Mouse (Mus musculus) kidney, adult 2 months (tissue): ENCODE data around the gene Flcn. TPM values are rescaled to one million over a fixed set of nuclear protein-coding genes. Genes with fewer than 3 reads are reported as not detected.

ENCODE experiments used
- DNase-seq: peaks from one replicate; pipeline ENCODE4 v3.0.0; 2021
- H3K27ac ChIP-seq: fragments of 200-500 bp; 2 replicates; pipeline ENCODE4 v1.5.1; 2012; ENCODE audit warnings: low read depth, low read length, control low read depth, inconsistent platforms; ENCODE audit not compliant: insufficient read depth
- H3K27me3 ChIP-seq: fragments of 200-500 bp; replicated peaks from 2 replicates; pipeline ENCODE4 v1.6.1; 2012; ENCODE audit warnings: mild to moderate bottlenecking, moderate library complexity, low read length, inconsistent platforms; ENCODE audit not compliant: control insufficient read depth, insufficient read depth
- H3K36me3 ChIP-seq: fragments of 200-500 bp; 2 replicates; pipeline ENCODE4 v1.6.1; 2012; ENCODE audit warnings: mild to moderate bottlenecking, moderate library complexity, low read length, inconsistent platforms; ENCODE audit not compliant: control insufficient read depth, insufficient read depth
- H3K4me1 ChIP-seq: fragments of 200-500 bp; 2 replicates; pipeline ENCODE4 v1.6.1; 2011; ENCODE audit warnings: low read length; ENCODE audit not compliant: control insufficient read depth, insufficient read depth
- H3K4me3 ChIP-seq: fragments of 200-500 bp; 2 replicates; pipeline ENCODE4 v1.5.1; 2011; ENCODE audit warnings: mild to moderate bottlenecking, low read depth, low read length, control low read depth; ENCODE audit not compliant: insufficient read depth
- CTCF ChIP-seq: fragments of 200-500 bp; conservative IDR thresholded peaks from 2 replicates; pipeline ENCODE4 v1.5.1; 2011; ENCODE audit warnings: low read depth, mild to moderate bottlenecking, control low read depth, low read length, moderate library complexity, mixed read lengths; ENCODE audit not compliant: insufficient read depth, insufficient read length
- POLR2A ChIP-seq: fragments of 200-500 bp; IDR thresholded peaks from one replicate; pipeline ENCODE4 v1.6.1; 2011; ENCODE audit warnings: low read depth, low read length, control low read depth
- WGBS: fragments of 180-500 bp; shearing (Covaris S2); methylation state at CpG from one replicate; pipeline ENCODE4 v1.1.7; 2018; 5-methylcytosine and 5-hydroxymethylcytosine counted together
- polyA plus RNA-seq: library from polyadenylated mRNA; depleted of rRNA; stranded (reverse); fragments of >200 nt; gene quantifications from 2 replicates; pipeline ENCODE4 v1.2.3, GENCODE M21; 2012

Gene Flcn
- polyA plus RNA-seq, 1 experiment = 45.6 TPM

DNA sequence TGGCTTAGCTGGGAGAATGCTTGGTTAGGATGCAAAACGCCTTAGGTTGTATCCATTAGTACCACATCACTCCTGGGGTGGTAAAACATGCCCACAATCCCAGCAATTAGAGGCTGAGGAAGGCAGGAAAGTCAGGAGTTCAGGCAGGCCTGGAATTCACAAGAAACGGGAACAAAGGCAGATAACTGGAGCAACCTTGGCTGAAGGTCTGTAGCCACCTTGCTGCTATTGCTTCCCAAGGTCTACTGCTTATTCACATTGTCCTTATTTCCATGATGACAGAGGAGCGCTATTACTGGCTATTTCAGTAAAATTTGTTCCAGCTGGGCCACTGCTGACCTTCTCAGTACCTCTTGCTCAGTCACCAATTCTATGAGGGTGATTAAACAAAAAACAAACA is 3.5 kb upstream of the Flcn start:
- no peak overlapping the region for H3K4me3 ChIP-seq
- no peaks in the 10 kb centered on the region; the same call in 1 of the 2 replicates for H3K36me3 ChIP-seq
- H3K4me1 ChIP-seq = peaks cover 6% of the 10 kb centered on the region; the same call in 1 of the 2 replicates
- H3K27me3 ChIP-seq = no peaks in the 10 kb centered on the region
- no peak for DNase-seq
- no peak overlapping the region for H3K27ac ChIP-seq
- TF ChIP-seq CTCF (no peak), POLR2A (no peak)
- 73% methylated on average over 3 of the region's 3 CpGs for WGBS

DNA sequence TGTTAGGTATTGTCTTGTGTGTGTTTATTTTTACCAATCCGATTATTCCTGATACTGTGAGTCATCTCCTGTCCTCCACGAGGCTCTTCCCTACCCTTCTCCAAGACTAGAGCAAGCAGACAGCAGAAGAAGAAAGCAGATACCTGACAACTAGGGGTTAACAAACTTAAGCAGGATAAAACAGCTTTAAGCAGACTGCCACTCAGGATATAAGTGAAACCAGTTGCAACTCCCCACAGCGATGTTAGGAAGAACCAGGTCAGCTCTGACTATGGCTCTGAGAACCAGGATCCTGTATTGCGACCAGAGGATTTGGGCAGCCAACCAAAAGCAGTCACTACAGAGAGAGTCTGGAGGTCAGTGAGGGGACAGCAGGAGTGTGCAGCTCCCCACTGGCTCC is 1.4 kb upstream of the Flcn start:
- Histone ChIP-seq H3K36me3 (no peaks in the 10 kb centered on the region), H3K27me3 (no peaks in the 10 kb centered on the region), H3K27ac (no peak overlapping the region), H3K4me1 (peaks cover 9% of the 10 kb centered on the region; the same call in 1 of the 2 replicates), H3K4me3 (no peak overlapping the region)
- DNase-seq = no peak
- TF ChIP-seq CTCF = no peak
- TF ChIP-seq POLR2A = no peak
- 59% methylated on average over 4 of the region's 4 CpGs for WGBS

DNA sequence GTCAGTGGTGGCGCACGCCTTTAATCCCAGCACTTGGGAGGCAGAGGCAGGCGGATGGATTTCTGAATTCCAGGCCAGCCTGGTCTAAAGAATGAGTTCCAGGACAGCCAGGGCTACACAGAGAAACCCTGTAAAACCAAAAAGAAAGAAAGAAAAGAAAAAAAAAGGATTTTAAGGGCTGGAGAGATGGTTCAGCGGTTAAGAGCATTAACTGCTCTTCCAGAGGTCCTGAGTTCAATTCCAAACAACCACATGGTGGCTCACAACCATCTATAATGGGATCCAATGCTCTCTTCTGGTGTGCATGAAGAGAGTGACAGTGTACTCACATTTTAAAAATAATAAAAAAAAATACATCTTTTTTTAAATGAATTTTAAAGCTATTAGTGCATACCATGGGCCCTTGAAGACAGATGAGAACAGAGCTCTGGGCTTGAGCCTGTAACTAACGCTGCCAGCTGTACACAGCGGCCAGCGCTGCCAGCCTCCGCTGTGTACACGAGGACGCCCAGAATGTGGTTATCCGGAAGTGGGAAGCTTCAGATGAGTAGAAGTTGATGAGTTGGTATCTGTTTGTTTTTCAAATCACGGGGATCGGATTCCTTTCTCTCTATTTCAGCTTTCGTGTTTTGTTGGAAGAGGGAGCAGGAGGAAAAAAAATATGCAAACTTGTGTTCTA is 803 bp upstream of the Flcn start:
- Histone ChIP-seq H3K27me3 (no peaks in the 10 kb centered on the region), H3K36me3 (no peaks in the 10 kb centered on the region), H3K4me1 (peaks cover 9% of the 10 kb centered on the region; the same call in 1 of the 2 replicates), H3K4me3 (peak overlapping the region; percentile 80), H3K27ac (peak overlapping the region; percentile 100)
- 49% methylated on average over 14 of the region's 14 CpGs for WGBS
- no peak for DNase-seq
- TF ChIP-seq CTCF (no peak), POLR2A (no peak)

DNA sequence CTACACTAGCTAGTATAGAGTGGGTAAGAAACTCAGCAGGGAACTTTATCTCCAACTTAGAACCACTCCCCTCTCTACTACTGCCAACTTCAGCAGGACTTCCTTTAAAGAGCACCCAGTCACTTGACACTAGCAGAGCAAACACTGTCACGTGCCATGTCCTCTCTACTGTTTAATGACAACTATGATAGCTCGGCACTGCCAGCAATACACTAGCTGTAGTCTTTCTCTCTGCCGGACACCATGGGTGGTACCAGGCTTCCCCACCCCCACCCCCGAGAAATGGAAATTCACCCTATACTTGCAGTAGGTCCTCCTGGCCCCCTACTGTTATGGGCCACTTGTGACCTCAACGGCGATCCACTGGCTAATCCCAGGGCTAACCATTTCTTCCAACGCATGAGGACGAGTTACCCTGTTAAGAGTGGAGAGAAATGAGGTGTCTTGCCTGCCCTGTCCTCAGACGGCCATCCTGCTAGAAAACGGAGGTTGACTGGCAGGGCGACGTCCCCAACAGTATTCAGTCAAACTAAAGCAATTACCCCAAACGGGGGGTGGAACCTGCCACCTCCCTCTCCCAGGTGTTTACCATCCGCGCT is 646 bp downstream of the Flcn start:
- peak overlapping the region; percentile 100 for H3K27ac ChIP-seq
- no peaks in the 10 kb centered on the region for H3K27me3 ChIP-seq
- DNase-seq = peak; percentile 81
- H3K36me3 ChIP-seq = no peaks in the 10 kb centered on the region
- H3K4me3 ChIP-seq = peak overlapping the region; percentile 80
- TF ChIP-seq POLR2A (no peak), CTCF (no peak)
- peaks cover 9% of the 10 kb centered on the region; the same call in 1 of the 2 replicates for H3K4me1 ChIP-seq
- WGBS = under 1% methylated on average over 15 of the region's 15 CpGs

DNA sequence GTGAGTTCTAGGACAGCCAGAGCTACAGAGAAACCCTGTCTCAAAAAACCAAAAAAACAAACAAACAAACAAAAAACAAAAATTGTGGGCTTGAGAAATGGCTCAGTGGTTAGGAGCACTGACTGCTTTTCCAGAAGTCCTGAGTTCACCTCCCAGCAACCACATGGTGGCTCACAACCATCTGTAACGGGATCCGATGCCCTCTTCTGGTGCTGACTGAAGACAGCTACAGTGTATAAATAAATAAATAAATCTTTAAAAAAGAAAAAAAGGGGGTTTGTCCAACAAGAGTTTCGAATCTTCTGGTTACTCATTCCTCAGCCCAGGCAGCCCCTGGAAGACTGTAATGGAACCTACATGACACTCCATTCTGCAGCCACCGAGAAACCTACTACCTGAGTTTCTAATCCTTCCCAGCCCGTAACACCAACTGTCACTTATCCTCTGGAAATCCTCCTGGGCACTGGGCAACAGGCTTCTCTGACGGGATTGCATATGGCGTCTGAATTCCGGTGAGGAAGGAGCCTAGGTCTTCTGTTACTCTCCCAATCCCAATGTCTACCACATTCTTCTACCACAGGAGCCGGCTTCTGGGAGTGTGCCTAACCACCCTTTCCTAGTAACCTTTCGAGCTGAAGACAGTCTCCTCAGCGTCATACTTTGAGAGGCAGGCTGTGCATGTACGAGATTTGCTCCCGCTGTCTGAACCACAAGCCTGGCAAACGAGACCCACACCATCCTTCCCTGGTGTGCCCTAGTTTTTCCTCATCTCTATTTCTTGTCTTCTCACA is 1.5 kb downstream of the Flcn start:
- TF ChIP-seq CTCF (0 out of 2 replicates have a peak, but pooled peaks have one; percentile 14), POLR2A (no peak)
- Histone ChIP-seq H3K4me3 (peak overlapping the region; percentile 80), H3K4me1 (peaks cover 9% of the 10 kb centered on the region; the same call in 1 of the 2 replicates), H3K36me3 (no peaks in the 10 kb centered on the region; the same call in 1 of the 2 replicates), H3K27ac (no peak overlapping the region), H3K27me3 (no peaks in the 10 kb centered on the region)
- no peak for DNase-seq
- WGBS = 51% methylated on average over 14 of the region's 14 CpGs

DNA sequence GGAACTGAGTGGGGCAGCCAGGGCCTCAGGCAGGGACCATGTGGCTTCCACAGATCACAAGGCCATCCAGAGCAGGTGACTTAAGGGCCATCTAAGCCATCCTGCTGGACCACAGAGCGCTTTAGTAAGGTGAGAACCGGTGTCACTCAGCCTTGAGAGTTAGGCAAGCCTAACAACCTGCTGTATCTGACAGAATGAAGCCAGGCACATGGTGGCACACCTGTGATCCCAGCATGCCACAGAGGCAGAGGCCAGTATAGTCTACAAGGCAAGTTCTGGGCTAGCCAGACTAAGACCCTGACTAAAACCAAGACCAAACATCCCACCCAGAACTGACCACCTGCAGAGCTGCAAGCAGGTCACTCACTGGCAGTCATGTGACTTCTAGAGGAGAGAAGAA is 4.2 kb downstream of the Flcn start:
- 96% methylated on average over 2 of the region's 2 CpGs for WGBS
- Histone ChIP-seq H3K36me3 (peaks cover 3% of the 10 kb centered on the region), H3K27me3 (no peaks in the 10 kb centered on the region), H3K4me3 (no peak overlapping the region), H3K4me1 (peaks cover 9% of the 10 kb centered on the region; the same call in 1 of the 2 replicates), H3K27ac (no peak overlapping the region)
- TF ChIP-seq CTCF (no peak), POLR2A (no peak)
- DNase-seq = no peak
